Mouse (Mus musculus): ENCODE results near the gene Gm43951. TPM values are rescaled to one million over a fixed set of nuclear protein-coding genes. Genes with fewer than 3 reads are reported as not detected.
"Not testable (repeated sequence)": the region's sequence is repeated elsewhere in the genome, so short reads cannot be mapped to it uniquely, and the experiment has no call there.

The Gm43951 gene
- polyA plus RNA-seq, 1 experiment from 2014 or later = 0.11 TPM

- H3K27me3 ChIP-seq (ENCODE audit: control insufficient read depth, insufficient read depth, low read length) = no peaks in the 10 kb centered on the region
- ATAC-seq (ENCODE audit: insufficient read depth, low FRiP score, low TSS enrichment) (no peak), DNase-seq (ENCODE audit: low spot score) (no peak)
- no peaks in the 10 kb centered on the region for H3K9me3 ChIP-seq (ENCODE audit: control insufficient read depth, low read length)
- no peak overlapping the region for H3K9ac ChIP-seq (ENCODE audit: low read length)
- H3K4me3 ChIP-seq (ENCODE audit: low read depth, low read length) = no peak overlapping the region
- no peaks in the 10 kb centered on the region for H3K4me1 ChIP-seq (ENCODE audit: control insufficient read depth, insufficient read depth, low read length)
- WGBS = 93% methylated on average over 4 of the region's 4 CpGs
- H3K36me3 ChIP-seq (ENCODE audit: control insufficient read depth, insufficient read depth, low read length) = peaks cover 5% of the 10 kb centered on the region
- no peak overlapping the region for H3K4me2 ChIP-seq (ENCODE audit: low read depth)
- no peak overlapping the region for H3K27ac ChIP-seq (ENCODE audit: low read depth, low read length)
These were observed 22.4 kb downstream of the Gm43951 start for GRCm38 (mm10) chr11:72184252-72184651.

GRCm38 (mm10) chr11:72181136-72181535 lies 25.5 kb downstream of the Gm43951 start:
- no peaks in the 10 kb centered on the region for H3K27me3 ChIP-seq (ENCODE audit: control insufficient read depth, insufficient read depth, low read length)
- 93% methylated on average over 4 of the region's 4 CpGs for WGBS
- H3K9me3 ChIP-seq (ENCODE audit: control insufficient read depth, low read length) = no peaks in the 10 kb centered on the region
- H3K9ac ChIP-seq (ENCODE audit: low read length) = no peak overlapping the region
- H3K4me2 ChIP-seq (ENCODE audit: low read depth) = no peak overlapping the region
- H3K36me3 ChIP-seq (ENCODE audit: control insufficient read depth, insufficient read depth, low read length) = peaks cover 6% of the 10 kb centered on the region
- no peak overlapping the region for H3K4me3 ChIP-seq (ENCODE audit: low read depth, low read length)
- H3K27ac ChIP-seq (ENCODE audit: low read depth, low read length) = no peak overlapping the region
- H3K4me1 ChIP-seq (ENCODE audit: control insufficient read depth, insufficient read depth, low read length) = no peaks in the 10 kb centered on the region
- DNase-seq (ENCODE audit: low spot score) (no peak), ATAC-seq (ENCODE audit: insufficient read depth, low FRiP score, low TSS enrichment) (no peak)

GRCm38 (mm10) chr11:72180556-72180955 lies 26.1 kb downstream of the Gm43951 start:
- no peak overlapping the region for H3K9ac ChIP-seq (ENCODE audit: low read length)
- no peak overlapping the region for H3K4me2 ChIP-seq (ENCODE audit: low read depth)
- no peak overlapping the region for H3K4me3 ChIP-seq (ENCODE audit: low read depth, low read length)
- no peaks in the 10 kb centered on the region for H3K27me3 ChIP-seq (ENCODE audit: control insufficient read depth, insufficient read depth, low read length)
- WGBS = 85% methylated on average over 5 of the region's 5 CpGs
- no peaks in the 10 kb centered on the region for H3K4me1 ChIP-seq (ENCODE audit: control insufficient read depth, insufficient read depth, low read length)
- no peak for DNase-seq (ENCODE audit: low spot score)
- no peak overlapping the region for H3K27ac ChIP-seq (ENCODE audit: low read depth, low read length)
- ATAC-seq (ENCODE audit: insufficient read depth, low FRiP score, low TSS enrichment) = no peak
- H3K36me3 ChIP-seq (ENCODE audit: control insufficient read depth, insufficient read depth, low read length) = peaks cover 6% of the 10 kb centered on the region
- H3K9me3 ChIP-seq (ENCODE audit: control insufficient read depth, low read length) = no peaks in the 10 kb centered on the region

GRCm38 (mm10) chr11:72176553-72176952 lies 30.1 kb downstream of the Gm43951 start:
- 32% methylated on average over 3 of the region's 3 CpGs for WGBS
- H3K4me2 ChIP-seq (ENCODE audit: low read depth) = no peak overlapping the region
- no peak overlapping the region for H3K9ac ChIP-seq (ENCODE audit: low read length)
- H3K36me3 ChIP-seq (ENCODE audit: control insufficient read depth, insufficient read depth, low read length) = peaks cover 7% of the 10 kb centered on the region
- peak; percentile 32 for DNase-seq (ENCODE audit: low spot score)
- no peaks in the 10 kb centered on the region for H3K9me3 ChIP-seq (ENCODE audit: control insufficient read depth, low read length)
- no peak overlapping the region for H3K4me3 ChIP-seq (ENCODE audit: low read depth, low read length)
- H3K27me3 ChIP-seq (ENCODE audit: control insufficient read depth, insufficient read depth, low read length) = no peaks in the 10 kb centered on the region
- ATAC-seq (ENCODE audit: insufficient read depth, low FRiP score, low TSS enrichment) = no peak
- no peak overlapping the region for H3K27ac ChIP-seq (ENCODE audit: low read depth, low read length)
- no peaks in the 10 kb centered on the region for H3K4me1 ChIP-seq (ENCODE audit: control insufficient read depth, insufficient read depth, low read length)

- WGBS = 82% methylated on average over 5 of the region's 5 CpGs
- H3K36me3 ChIP-seq (ENCODE audit: control insufficient read depth, insufficient read depth, low read length) = peaks cover 6% of the 10 kb centered on the region
- ATAC-seq (ENCODE audit: insufficient read depth, low FRiP score, low TSS enrichment) = no peak
These were observed 30.7 kb downstream of the Gm43951 start for GRCm38 (mm10) chr11:72175966-72176365.

GRCm38 (mm10) chr11:72174721-72175120 lies 31.9 kb downstream of the Gm43951 start:
- WGBS = 92% methylated on average over 6 of the region's 6 CpGs
- H3K36me3 ChIP-seq (ENCODE audit: control insufficient read depth, insufficient read depth, low read length) = peaks cover 6% of the 10 kb centered on the region
- no peaks in the 10 kb centered on the region for H3K27me3 ChIP-seq (ENCODE audit: control insufficient read depth, insufficient read depth, low read length)
- DNase-seq (ENCODE audit: low spot score) (no peak), ATAC-seq (ENCODE audit: insufficient read depth, low FRiP score, low TSS enrichment) (no peak)
- no peak overlapping the region for H3K4me2 ChIP-seq (ENCODE audit: low read depth)
- H3K27ac ChIP-seq (ENCODE audit: low read depth, low read length) = no peak overlapping the region
- H3K4me1 ChIP-seq (ENCODE audit: control insufficient read depth, insufficient read depth, low read length) = no peaks in the 10 kb centered on the region
- no peak overlapping the region for H3K4me3 ChIP-seq (ENCODE audit: low read depth, low read length)
- H3K9me3 ChIP-seq (ENCODE audit: control insufficient read depth, low read length) = no peaks in the 10 kb centered on the region
- no peak overlapping the region for H3K9ac ChIP-seq (ENCODE audit: low read length)

More at GRCm38 (mm10) chr11:72175966-72176365, 30.7 kb downstream of the Gm43951 start:
- Histone ChIP-seq H3K4me1 (ENCODE audit: control insufficient read depth, insufficient read depth, low read length) (no peaks in the 10 kb centered on the region), H3K27me3 (ENCODE audit: control insufficient read depth, insufficient read depth, low read length) (no peaks in the 10 kb centered on the region), H3K9me3 (ENCODE audit: control insufficient read depth, low read length) (no peaks in the 10 kb centered on the region), H3K4me3 (ENCODE audit: low read depth, low read length) (no peak overlapping the region), H3K9ac (ENCODE audit: low read length) (no peak overlapping the region), H3K4me2 (ENCODE audit: low read depth) (no peak overlapping the region), H3K27ac (ENCODE audit: low read depth, low read length) (no peak overlapping the region)
- DNase-seq (ENCODE audit: low spot score) = no peak

GRCm38 (mm10) chr11:72173506-72173905 lies 33.1 kb downstream of the Gm43951 start:
- H3K27ac ChIP-seq (ENCODE audit: low read depth, low read length) = no peak overlapping the region
- no peak overlapping the region for H3K4me3 ChIP-seq (ENCODE audit: low read depth, low read length)
- no peaks in the 10 kb centered on the region for H3K9me3 ChIP-seq (ENCODE audit: control insufficient read depth, low read length)
- peaks cover 6% of the 10 kb centered on the region for H3K36me3 ChIP-seq (ENCODE audit: control insufficient read depth, insufficient read depth, low read length)
- no peaks in the 10 kb centered on the region for H3K27me3 ChIP-seq (ENCODE audit: control insufficient read depth, insufficient read depth, low read length)
- H3K4me1 ChIP-seq (ENCODE audit: control insufficient read depth, insufficient read depth, low read length) = no peaks in the 10 kb centered on the region
- no peak overlapping the region for H3K9ac ChIP-seq (ENCODE audit: low read length)
- 89% methylated on average over 5 of the region's 5 CpGs for WGBS
- ATAC-seq (ENCODE audit: insufficient read depth, low FRiP score, low TSS enrichment) (no peak), DNase-seq (ENCODE audit: low spot score) (no peak)
- no peak overlapping the region for H3K4me2 ChIP-seq (ENCODE audit: low read depth)

GRCm38 (mm10) chr11:72171906-72172305 lies 34.7 kb downstream of the Gm43951 start:
- H3K4me3 ChIP-seq (ENCODE audit: low read depth, low read length); H3K4me1 ChIP-seq (ENCODE audit: control insufficient read depth, insufficient read depth, low read length); H3K27ac ChIP-seq (ENCODE audit: low read depth, low read length); H3K9me3 ChIP-seq (ENCODE audit: control insufficient read depth, low read length); H3K9ac ChIP-seq (ENCODE audit: low read length); H3K27me3 ChIP-seq (ENCODE audit: control insufficient read depth, insufficient read depth, low read length); DNase-seq (ENCODE audit: low spot score); ATAC-seq (ENCODE audit: insufficient read depth, low FRiP score, low TSS enrichment); H3K36me3 ChIP-seq (ENCODE audit: control insufficient read depth, insufficient read depth, low read length); H3K4me2 ChIP-seq (ENCODE audit: low read depth): not testable (repeated sequence)
- 42% methylated on average over 4 of the region's 4 CpGs for WGBS

GRCm38 (mm10) chr11:72169871-72170270 lies 36.8 kb downstream of the Gm43951 start:
- no peak overlapping the region for H3K4me3 ChIP-seq (ENCODE audit: low read depth, low read length)
- ATAC-seq (ENCODE audit: insufficient read depth, low FRiP score, low TSS enrichment) (no peak), DNase-seq (ENCODE audit: low spot score) (no peak)
- no peaks in the 10 kb centered on the region for H3K9me3 ChIP-seq (ENCODE audit: control insufficient read depth, low read length)
- H3K36me3 ChIP-seq (ENCODE audit: control insufficient read depth, insufficient read depth, low read length) = peaks cover 2% of the 10 kb centered on the region
- H3K4me2 ChIP-seq (ENCODE audit: low read depth) = no peak overlapping the region
- no peaks in the 10 kb centered on the region for H3K4me1 ChIP-seq (ENCODE audit: control insufficient read depth, insufficient read depth, low read length)
- no peak overlapping the region for H3K27ac ChIP-seq (ENCODE audit: low read depth, low read length)
- no peak overlapping the region for H3K9ac ChIP-seq (ENCODE audit: low read length)
- no peaks in the 10 kb centered on the region for H3K27me3 ChIP-seq (ENCODE audit: control insufficient read depth, insufficient read depth, low read length)
- WGBS = 90% methylated on average over 4 of the region's 4 CpGs

All from neural tube, embryonic 11.5 days (tissue).